Mouse (Mus musculus) MEL (cell line): ENCODE results near the gene Spc24. TPM values are rescaled to one million over a fixed set of nuclear protein-coding genes. Genes with fewer than 3 reads are reported as not detected.

Source experiments
- DNase-seq: peaks from one replicate; pipeline ENCODE4 v3.0.0; 2011; ENCODE audit warnings: low read depth, low spot score
- H3K27ac ChIP-seq: 2 replicates; pipeline ENCODE4 v1.5.1; 2012; ENCODE audit warnings: low read depth, mild to moderate bottlenecking, control low read depth, low read length, moderate library complexity; ENCODE audit not compliant: control insufficient read depth
- H3K27me3 ChIP-seq, 2 experiments: fragments of 150-350 bp in 1 of 2; sonication (generic) in 1 of 2; 2 replicates each; pipeline ENCODE4 v1.6.1; 2012; ENCODE audit warnings: low read length in 2 of 2, mild to moderate bottlenecking in 2 of 2, improper control_type of control experiment in 1 of 2, moderate library complexity in 1 of 2; ENCODE audit not compliant: insufficient read depth in 2 of 2, control insufficient read depth in 1 of 2
- H3K36me3 ChIP-seq, 2 experiments: 2 replicates each; pipeline ENCODE4 v1.6.1; 2012 to 2014; ENCODE audit warnings: low read length in 2 of 2, improper control_type of control experiment in 1 of 2, inconsistent platforms in 1 of 2, mild to moderate bottlenecking in 1 of 2; ENCODE audit not compliant: insufficient read depth in 2 of 2, control insufficient read depth in 1 of 2
- H3K4me1 ChIP-seq, 2 experiments: fragments of 150-350 bp in 1 of 2; sonication (generic) in 1 of 2; 2 replicates each; pipeline ENCODE4 v1.6.1; 2012; ENCODE audit warnings: low read length in 2 of 2, improper control_type of control experiment in 1 of 2, mild to moderate bottlenecking in 1 of 2; ENCODE audit not compliant: insufficient read depth in 2 of 2, control insufficient read depth in 1 of 2
- H3K4me3 ChIP-seq, 2 experiments: fragments of 150-350 bp in 1 of 2; sonication (generic) in 1 of 2; 2 replicates each; pipeline ENCODE4 v1.5.1; 2012; ENCODE audit warnings: low read depth in 2 of 2, low read length in 2 of 2, mild to moderate bottlenecking in 2 of 2, moderate library complexity in 2 of 2, control low read depth in 1 of 2, improper control_type of control experiment in 1 of 2; ENCODE audit not compliant: control insufficient read depth in 1 of 2, insufficient read depth in 1 of 2
- H3K79me2 ChIP-seq: 2 replicates; pipeline ENCODE4 v1.6.1; 2012; ENCODE audit warnings: mild to moderate bottlenecking, low read length, moderate library complexity; ENCODE audit not compliant: control insufficient read depth, poor library complexity, insufficient read depth
- H3K9ac ChIP-seq: 2 replicates; pipeline ENCODE4 v1.6.1; 2012; ENCODE audit warnings: low read depth, mild to moderate bottlenecking, control low read depth, low read length, moderate library complexity; ENCODE audit not compliant: control insufficient read depth, poor library complexity, severe bottlenecking
- H3K9me3 ChIP-seq: fragments of 150-350 bp; sonication (generic); replicated peaks from 2 replicates; pipeline ENCODE4 v1.6.1; 2012; ENCODE audit warnings: mild to moderate bottlenecking, low read length, improper control_type of control experiment, moderate library complexity; ENCODE audit not compliant: insufficient read depth
- BHLHE40 ChIP-seq: IDR thresholded peaks from 2 replicates; pipeline ENCODE4 v1.6.1; 2012; ENCODE audit warnings: low read depth, mild to moderate bottlenecking, inconsistent platforms, low read length, improper control_type of control experiment, borderline replicate concordance
- CHD1 ChIP-seq: IDR thresholded peaks from 2 replicates; pipeline ENCODE4 v1.6.1; 2012; ENCODE audit warnings: low read depth, mild to moderate bottlenecking, inconsistent platforms, low read length, improper control_type of control experiment
- CTCF ChIP-seq, 3 experiments: IDR thresholded peaks in 2 of 3; conservative IDR thresholded peaks in 1 of 3; 2 replicates each; pipeline ENCODE4 v1.5.1; 2011 to 2012; ENCODE audit warnings: low read length in 3 of 3, low read depth in 2 of 3, mild to moderate bottlenecking in 2 of 3, improper control_type of control experiment in 1 of 3, inconsistent platforms in 1 of 3, mixed read lengths in 1 of 3, moderate library complexity in 1 of 3; ENCODE audit not compliant: control insufficient read depth in 1 of 3, insufficient read depth in 1 of 3, poor library complexity in 1 of 3, severe bottlenecking in 1 of 3
- E2F4 ChIP-seq: IDR thresholded peaks from 2 replicates; pipeline ENCODE4 v1.6.1; 2011; ENCODE audit warnings: low read depth, low read length, improper control_type of control experiment, borderline replicate concordance
- ELF1 ChIP-seq: IDR thresholded peaks from 2 replicates; pipeline ENCODE4 v1.6.1; 2014; ENCODE audit warnings: low read depth, mild to moderate bottlenecking, inconsistent platforms, low read length, improper control_type of control experiment, moderate library complexity
- ETS1 ChIP-seq: IDR thresholded peaks from 2 replicates; pipeline ENCODE4 v1.6.1; 2012; ENCODE audit warnings: low read depth, mild to moderate bottlenecking, inconsistent platforms, low read length, improper control_type of control experiment, moderate library complexity
- GABPA ChIP-seq: IDR thresholded peaks from 2 replicates; pipeline ENCODE4 v1.6.1; 2012; ENCODE audit warnings: low read depth, mild to moderate bottlenecking, inconsistent platforms, low read length, improper control_type of control experiment, moderate library complexity
- HCFC1 ChIP-seq: IDR thresholded peaks from 2 replicates; pipeline ENCODE4 v1.6.1; 2012; ENCODE audit warnings: low read depth, mild to moderate bottlenecking, inconsistent platforms, low read length, improper control_type of control experiment, moderate library complexity
- MAFK ChIP-seq: IDR thresholded peaks from 2 replicates; pipeline ENCODE4 v1.6.1; 2011; ENCODE audit warnings: low read depth, mild to moderate bottlenecking, low read length, improper control_type of control experiment, borderline replicate concordance
- MAX ChIP-seq: IDR thresholded peaks from 2 replicates; pipeline ENCODE4 v1.6.1; 2011; ENCODE audit warnings: low read length, improper control_type of control experiment
- MAZ ChIP-seq: IDR thresholded peaks from 2 replicates; pipeline ENCODE4 v1.6.1; 2012; ENCODE audit warnings: low read depth, mild to moderate bottlenecking, inconsistent platforms, low read length, improper control_type of control experiment
- MEF2A ChIP-seq: IDR thresholded peaks from 2 replicates; pipeline ENCODE4 v1.6.1; 2014; ENCODE audit warnings: low read depth, mild to moderate bottlenecking, inconsistent platforms, low read length, improper control_type of control experiment; ENCODE audit not compliant: poor library complexity, insufficient replicate concordance, severe bottlenecking; ENCODE audit errors: extremely low read depth
- MYC ChIP-seq: IDR thresholded peaks from 2 replicates; pipeline ENCODE4 v1.6.1; 2011; ENCODE audit warnings: low read depth, mild to moderate bottlenecking, low read length, improper control_type of control experiment, moderate library complexity
- NRF1 ChIP-seq: IDR thresholded peaks from 2 replicates; pipeline ENCODE4 v1.6.1; 2014; ENCODE audit warnings: low read depth, mild to moderate bottlenecking, inconsistent platforms, low read length, improper control_type of control experiment, moderate library complexity; ENCODE audit not compliant: poor library complexity, insufficient read depth, severe bottlenecking
- POLR2A ChIP-seq, 2 experiments: IDR thresholded peaks; 2 replicates each; pipeline ENCODE4 v1.6.1; 2011 to 2012; ENCODE audit warnings: low read length in 2 of 2, mild to moderate bottlenecking in 2 of 2, control low read depth in 1 of 2, improper control_type of control experiment in 1 of 2, low read depth in 1 of 2, moderate library complexity in 1 of 2; ENCODE audit not compliant: control insufficient read depth in 1 of 2, insufficient read depth in 1 of 2, poor library complexity in 1 of 2
- POLR2AphosphoS5 ChIP-seq: IDR thresholded peaks from 2 replicates; pipeline ENCODE4 v1.6.1; 2012; ENCODE audit warnings: low read depth, borderline replicate concordance, mild to moderate bottlenecking, inconsistent platforms, low read length, moderate library complexity, mixed read lengths
- RAD21 ChIP-seq: IDR thresholded peaks from 2 replicates; pipeline ENCODE4 v1.6.1; 2011; ENCODE audit warnings: mild to moderate bottlenecking, low read depth, low read length, improper control_type of control experiment
- RCOR1 ChIP-seq: IDR thresholded peaks from 2 replicates; pipeline ENCODE4 v1.6.1; 2012; ENCODE audit warnings: low read depth, mild to moderate bottlenecking, inconsistent platforms, low read length, improper control_type of control experiment
- SIN3A ChIP-seq: IDR thresholded peaks from 2 replicates; pipeline ENCODE4 v1.6.1; 2012; ENCODE audit warnings: low read length, improper control_type of control experiment, inconsistent platforms
- SMC3 ChIP-seq: IDR thresholded peaks from 2 replicates; pipeline ENCODE4 v1.6.1; 2011; ENCODE audit warnings: low read depth, low read length, improper control_type of control experiment
- TAL1 ChIP-seq: IDR thresholded peaks from 2 replicates; pipeline ENCODE4 v1.6.1; 2012; ENCODE audit warnings: mild to moderate bottlenecking, inconsistent platforms, low read length, moderate library complexity, mixed read lengths
- TBP ChIP-seq: IDR thresholded peaks from 2 replicates; pipeline ENCODE4 v1.8.0; 2011; ENCODE audit warnings: low read depth, low read length, improper control_type of control experiment
- UBTF ChIP-seq: IDR thresholded peaks from 2 replicates; pipeline ENCODE4 v1.6.1; 2012; ENCODE audit warnings: low read depth, mild to moderate bottlenecking, inconsistent platforms, low read length, improper control_type of control experiment, moderate library complexity, borderline replicate concordance; ENCODE audit not compliant: insufficient read depth
- USF1 ChIP-seq: IDR thresholded peaks from 2 replicates; pipeline ENCODE4 v1.6.1; 2014; ENCODE audit warnings: low read depth, mild to moderate bottlenecking, inconsistent platforms, low read length, improper control_type of control experiment, moderate library complexity
- USF2 ChIP-seq, 2 experiments: IDR thresholded peaks; 2 replicates each; pipeline ENCODE4 v1.6.1; 2011 to 2012; ENCODE audit warnings: improper control_type of control experiment in 2 of 2, low read length in 2 of 2, borderline replicate concordance in 1 of 2, inconsistent platforms in 1 of 2, low read depth in 1 of 2, mild to moderate bottlenecking in 1 of 2; ENCODE audit not compliant: insufficient read depth in 1 of 2
- ZKSCAN1 ChIP-seq: IDR thresholded peaks from 2 replicates; pipeline ENCODE4 v1.6.1; 2012; ENCODE audit warnings: low read depth, mild to moderate bottlenecking, inconsistent platforms, low read length, improper control_type of control experiment, moderate library complexity
- polyA plus RNA-seq, 2 experiments: library from polyadenylated mRNA; stranded (reverse) in 1 of 2; unstranded in 1 of 2; fragments of >175 nt in 1 of 2; fragments of >200 nt in 1 of 2; gene quantifications; 2 replicates each; pipeline versions ENCODE4 v1.2.1 to v1.2.4; 2012; ENCODE audit warnings: low replicate concordance in 2 of 2, low read depth in 1 of 2; ENCODE audit not compliant: insufficient read length in 2 of 2, insufficient read depth in 1 of 2, missing spikeins in 1 of 2
- total RNA-seq: library from RNA; depleted of rRNA; stranded (reverse); fragments of 300-350 nt; gene quantifications from 2 replicates; pipeline ENCODE4 v1.2.3, GENCODE M21; 2012

Gene Spc24
- total and polyA plus RNA-seq, 3 experiments = 304 to 377 TPM; not detected in 1

GRCm38 (mm10) chr9:21740427-21740826 is 19.7 kb downstream of the Spc24 start:
- Histone ChIP-seq H3K79me2 (no peaks in the 10 kb centered on the region), H3K27me3 (no peaks in the 10 kb centered on the region), H3K4me1 (peaks cover 0 to 6% of the 10 kb centered on the region in 2 experiments; a peak in 1 of 4 replicates), H3K9me3 (no peaks in the 10 kb centered on the region), H3K4me3 (no peak overlapping the region), H3K9ac (no peak overlapping the region), H3K36me3 (peaks cover 0 to 75% of the 10 kb centered on the region in 2 experiments; a peak in 2 of 4 replicates), H3K27ac (no peak overlapping the region)
- DNase-seq = no peak
- no peak for TF ChIP-seq CTCF (IDR thresholded peaks at IDR 0.05 in 2 of 3, conservative IDR thresholded peaks at IDR 0.05 in 1 of 3; ENCODE audit: control insufficient read depth in 1 of 3, insufficient read depth in 1 of 3, low read depth in 2 of 3, low read length in 3 of 3, poor library complexity in 1 of 3, severe bottlenecking in 1 of 3)
- no peak for TF ChIP-seq POLR2A (IDR thresholded peaks at IDR 0.05; ENCODE audit: control insufficient read depth in 1 of 2, insufficient read depth in 1 of 2, low read depth in 1 of 2, low read length in 2 of 2, poor library complexity in 1 of 2)
- no peak for TF ChIP-seq GABPA
- TF ChIP-seq SMC3 = no peak
- no peak for TF ChIP-seq BHLHE40
- TF ChIP-seq CHD1 = no peak
- no peak for TF ChIP-seq RCOR1
- TF ChIP-seq NRF1 = no peak
- no peak for TF ChIP-seq MYC
- no peak for TF ChIP-seq USF2 (IDR thresholded peaks at IDR 0.05; ENCODE audit: borderline replicate concordance in 1 of 2, insufficient read depth in 1 of 2, low read depth in 1 of 2, low read length in 2 of 2)
- no peak for TF ChIP-seq UBTF
- no peak for TF ChIP-seq ZKSCAN1

- no peak overlapping the region for H3K9ac ChIP-seq
- no peaks in the 10 kb centered on the region for H3K27me3 ChIP-seq
- no peaks in the 10 kb centered on the region for H3K79me2 ChIP-seq
- no peak for DNase-seq
- no peak for TF ChIP-seq HCFC1
- no peak for TF ChIP-seq POLR2AphosphoS5
- no peak for TF ChIP-seq TAL1
- no peak for TF ChIP-seq GABPA
- no peak for TF ChIP-seq RAD21
- TF ChIP-seq ETS1 = no peak
- TF ChIP-seq SIN3A = no peak
- TF ChIP-seq MAZ = no peak
- no peak for TF ChIP-seq MEF2A
- TF ChIP-seq ELF1 = no peak
- no peak for TF ChIP-seq SMC3
- TF ChIP-seq MAX = no peak
- no peak for TF ChIP-seq MAFK
- no peak for TF ChIP-seq USF1
- no peak for TF ChIP-seq CHD1
- no peak for TF ChIP-seq CTCF (IDR thresholded peaks at IDR 0.05 in 2 of 3, conservative IDR thresholded peaks at IDR 0.05 in 1 of 3; ENCODE audit: control insufficient read depth in 1 of 3, insufficient read depth in 1 of 3, low read depth in 2 of 3, low read length in 3 of 3, poor library complexity in 1 of 3, severe bottlenecking in 1 of 3)
- no peak for TF ChIP-seq BHLHE40
- no peak for TF ChIP-seq TBP
- no peak for TF ChIP-seq E2F4
- H3K36me3 ChIP-seq = peaks cover 0 to 77% of the 10 kb centered on the region in 2 experiments; a peak in 2 of 4 replicates
- H3K4me3 ChIP-seq = no peak overlapping the region
- H3K9me3 ChIP-seq = no peaks in the 10 kb centered on the region
- H3K4me1 ChIP-seq = peaks cover 0 to 6% of the 10 kb centered on the region in 2 experiments; a peak in 1 of 4 replicates
- no peak overlapping the region for H3K27ac ChIP-seq
These were observed 21.3 kb downstream of the Spc24 start for GRCm38 (mm10) chr9:21738776-21739175.
